Mouse (Mus musculus): ENCODE results near the gene Fat2.

Fat2 gene

DNA sequence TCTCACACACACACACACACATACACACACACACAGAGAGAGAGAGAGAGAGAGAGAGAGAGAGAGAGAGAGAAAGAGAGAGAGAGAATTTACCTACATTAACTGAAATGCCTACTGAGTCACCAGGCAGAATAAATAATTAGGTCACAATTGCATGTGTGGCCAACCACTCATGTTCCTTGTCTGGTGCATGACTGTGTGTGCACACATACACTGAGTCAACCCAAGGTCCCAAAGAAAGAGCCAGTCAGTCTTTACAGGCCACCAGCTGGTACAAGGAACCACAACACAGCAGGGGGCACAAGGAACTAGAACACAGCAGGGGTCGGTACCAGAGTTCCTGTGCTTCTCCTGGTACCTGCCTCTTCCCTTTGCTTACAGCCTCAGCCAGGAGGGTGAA is 99.5 kb downstream of the Fat2 start:
- no peak for DNase-seq

DNA sequence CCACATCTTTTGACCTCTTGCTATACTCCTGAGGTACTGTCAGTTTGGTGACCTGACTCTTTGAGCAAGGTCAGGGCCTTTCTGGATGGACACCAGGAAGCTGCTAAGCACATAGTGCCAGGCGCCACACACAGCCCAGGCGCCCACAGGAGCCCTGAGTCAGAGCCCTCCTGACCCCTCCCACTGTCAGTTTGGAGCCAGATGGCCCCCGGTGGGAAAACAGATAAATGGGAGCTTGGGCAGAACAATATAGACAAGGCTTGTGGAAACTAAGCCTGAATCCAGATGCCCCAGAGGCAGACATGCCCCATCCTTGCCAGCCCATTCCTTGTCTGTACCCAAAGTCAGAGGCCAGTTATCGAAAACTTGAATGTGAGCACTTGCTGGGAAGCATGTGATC is 101.6 kb downstream of the Fat2 start:
- DNase-seq: no peak

DNA sequence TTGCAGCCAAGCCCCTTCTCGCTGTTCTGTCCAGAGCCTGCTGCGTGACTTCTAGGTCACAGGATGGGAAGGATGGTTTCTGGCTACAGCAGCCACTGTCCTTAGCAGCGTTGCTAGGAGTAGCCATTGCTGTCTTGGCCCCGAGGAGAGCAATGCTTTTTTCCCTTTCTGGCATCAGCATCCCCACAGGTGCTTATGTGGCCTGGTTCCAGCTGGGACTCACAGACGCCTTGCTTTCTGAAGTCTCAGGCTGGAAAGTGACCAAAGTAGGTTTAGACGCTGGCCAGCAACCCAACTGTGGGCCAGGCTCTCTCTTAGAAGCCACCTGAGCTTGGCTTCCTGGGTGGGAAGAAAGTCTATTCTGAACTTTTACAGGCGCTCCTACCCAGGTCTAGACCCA is 102.1 kb downstream of the Fat2 start:
- DNase-seq: no peak

DNA sequence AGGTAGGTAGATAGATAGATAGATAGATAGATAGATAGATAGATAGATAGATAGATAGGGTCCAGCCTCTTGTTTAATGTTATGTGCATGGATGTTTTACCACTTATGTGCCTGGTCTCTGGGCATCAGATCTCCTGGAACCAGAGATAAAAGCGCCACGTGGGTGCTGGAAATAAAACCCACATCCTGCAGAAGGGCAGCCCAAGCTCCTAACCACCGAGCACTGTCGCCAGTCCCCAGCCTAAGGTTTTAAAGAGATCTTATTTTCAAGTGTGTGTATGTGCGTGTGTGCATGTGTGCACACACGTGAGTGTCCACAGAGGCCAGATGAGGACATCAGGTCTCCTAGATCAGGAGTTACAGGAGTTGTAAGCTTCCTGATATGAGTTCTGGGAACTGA is 105.3 kb downstream of the Fat2 start:
- DNase-seq: no peak

DNA sequence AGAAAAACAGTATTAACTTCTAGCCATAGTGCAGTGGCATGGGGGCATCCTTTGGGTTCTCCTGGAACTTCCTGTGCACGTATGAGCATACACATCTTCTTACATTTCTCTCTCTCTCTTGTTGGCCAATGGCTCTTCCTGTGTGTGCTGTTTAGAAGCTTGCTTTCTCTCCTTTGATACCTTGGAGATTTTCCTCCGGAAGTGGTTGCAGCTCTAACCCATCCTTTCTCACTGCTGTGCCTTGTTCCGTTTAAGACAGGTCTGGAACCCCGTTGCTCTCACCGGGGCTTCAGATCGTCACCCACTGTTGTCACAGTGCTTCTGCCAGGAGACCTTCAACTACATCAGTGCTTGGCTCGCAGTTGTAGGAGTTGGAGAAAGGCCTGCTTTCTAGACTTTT is 115.1 kb downstream of the Fat2 start:
- no peak for DNase-seq

DNA sequence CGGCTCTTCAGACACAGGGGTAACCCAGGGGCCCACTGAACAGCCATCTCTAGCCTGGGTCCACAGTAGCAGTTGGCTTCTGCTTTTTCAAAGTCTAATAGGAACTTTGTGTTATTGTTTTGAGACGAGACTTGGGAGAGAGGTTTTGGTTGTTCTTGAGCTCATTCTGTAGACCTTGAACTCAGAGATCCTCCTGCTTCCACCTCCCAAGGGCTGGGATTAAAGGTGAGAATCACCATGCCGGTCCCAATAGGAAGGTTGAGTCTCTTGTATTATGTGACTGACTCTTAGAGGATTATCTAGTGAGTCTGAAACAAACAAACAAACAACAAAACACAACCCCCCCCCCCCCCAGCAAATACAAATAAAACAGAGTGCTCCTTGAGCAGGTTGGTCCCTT is 117.9 kb downstream of the Fat2 start:
- DNase-seq: no peak

DNA sequence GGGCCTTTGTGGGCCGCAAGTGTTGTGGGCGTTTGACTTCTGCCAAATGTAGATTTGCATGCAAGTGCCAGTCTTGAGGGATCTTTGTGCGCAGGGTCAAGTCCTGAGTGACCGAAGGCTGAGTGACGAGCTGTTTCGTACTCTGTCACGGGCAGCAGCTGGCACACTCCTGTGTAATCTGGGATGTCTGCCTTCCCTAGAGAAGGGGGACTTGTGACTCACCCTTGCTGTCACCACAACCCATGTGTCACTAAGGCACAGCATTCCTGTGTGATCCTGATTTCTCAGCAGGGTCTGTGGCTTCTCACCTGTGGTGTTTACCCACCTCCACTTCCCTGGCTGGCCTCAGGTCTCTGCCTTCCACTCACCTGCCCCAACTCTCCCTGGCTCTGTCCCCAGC is 118.5 kb downstream of the Fat2 start:
- no peak for DNase-seq

DNA sequence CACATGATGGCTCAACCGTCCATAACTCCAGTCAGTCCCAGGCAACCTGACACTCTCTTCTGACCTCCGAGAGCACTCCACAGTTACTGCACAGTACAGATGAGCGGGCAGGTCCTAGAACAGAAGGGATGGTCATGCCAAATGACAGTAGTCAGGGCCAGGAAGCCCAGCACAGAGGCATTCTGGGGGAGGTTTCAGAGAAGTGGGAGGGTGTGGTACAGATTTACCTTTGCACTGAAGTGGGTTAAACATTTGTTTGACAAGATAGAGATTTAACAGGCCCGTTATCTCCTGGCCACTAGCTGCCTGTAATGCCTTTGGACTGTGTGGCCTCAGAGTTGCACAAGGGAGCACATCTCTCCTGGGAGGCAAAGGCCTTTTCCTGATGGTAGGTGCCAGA is 118.9 kb downstream of the Fat2 start:
- DNase-seq: no peak

DNA sequence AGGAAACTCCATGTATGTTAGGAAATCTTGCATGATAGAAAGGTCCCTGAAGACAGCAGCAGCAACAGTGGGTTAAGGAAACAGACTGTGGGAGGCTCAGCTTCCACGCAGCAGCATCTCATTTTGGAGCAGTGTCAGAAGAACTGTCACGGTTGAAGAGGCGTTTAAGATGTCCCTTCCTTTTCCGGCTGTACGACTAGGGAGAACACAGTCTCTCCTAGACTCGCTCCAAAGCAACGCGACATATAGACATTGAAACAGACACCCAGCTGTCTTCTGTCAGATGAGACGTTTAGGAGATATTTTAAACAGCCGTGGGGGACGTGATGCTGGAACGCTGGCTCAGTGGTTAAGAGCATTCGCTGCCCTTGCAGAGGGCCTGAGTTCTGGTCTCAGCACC is 119.5 kb downstream of the Fat2 start:
- no peak for DNase-seq

DNA sequence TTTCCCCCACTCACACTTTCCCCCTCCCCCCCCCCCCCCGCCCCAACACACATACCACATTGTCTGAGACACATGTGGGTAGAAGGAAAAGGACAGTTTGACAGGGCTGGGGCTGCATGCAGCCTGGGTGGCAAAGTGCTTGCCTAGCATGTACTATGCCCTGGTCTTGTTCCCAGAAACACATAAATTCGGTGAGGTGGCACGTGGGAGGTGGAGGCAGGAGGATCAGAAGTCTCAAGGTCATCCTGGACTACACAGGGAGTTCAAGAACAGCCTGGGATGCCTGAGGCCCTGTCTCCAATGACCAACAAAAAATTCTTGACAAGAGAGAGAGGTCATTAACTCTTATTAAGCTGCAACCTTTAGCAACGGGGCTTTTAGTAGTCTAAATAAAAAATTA is 120.3 kb downstream of the Fat2 start:
- no peak for DNase-seq

DNA sequence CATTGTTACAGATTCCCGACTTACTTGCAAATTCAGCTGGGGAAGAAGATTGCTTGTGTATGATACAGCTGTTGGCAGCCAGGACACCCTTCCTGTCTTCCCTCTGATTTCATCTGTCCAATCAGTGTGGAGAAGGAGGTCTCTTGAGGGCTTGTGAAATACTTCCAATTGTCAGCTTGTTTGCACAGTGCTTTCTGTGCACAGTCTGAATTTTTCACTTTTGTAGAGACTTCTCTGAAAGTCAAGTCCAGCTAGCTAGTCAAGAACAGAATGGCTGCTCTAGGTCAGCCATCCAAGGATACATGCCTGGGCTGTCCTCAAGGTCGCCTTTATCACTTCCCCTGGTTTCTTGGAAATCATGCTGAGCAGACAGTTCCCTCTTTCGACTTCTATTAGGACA is 121.4 kb downstream of the Fat2 start:
- DNase-seq: no peak

DNA sequence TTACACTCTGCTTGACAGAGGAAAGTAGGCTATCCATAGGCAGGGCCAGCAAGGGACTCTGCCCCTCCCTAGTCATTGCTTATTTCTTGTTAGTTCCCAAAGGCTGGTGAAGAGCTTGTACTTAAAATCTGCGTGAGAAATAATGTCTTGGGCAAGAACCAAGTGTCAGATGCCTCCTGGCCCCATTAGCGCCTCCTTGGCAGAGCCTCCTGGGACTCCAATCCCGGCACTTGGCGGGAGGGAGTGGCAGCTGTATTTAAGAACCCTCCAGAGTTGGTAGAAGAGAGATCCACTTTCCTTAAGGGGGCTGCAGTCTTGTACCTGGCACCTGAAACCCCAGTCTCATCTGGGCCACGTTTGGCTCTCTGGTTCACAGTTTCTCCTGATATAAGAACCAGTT is 122.2 kb downstream of the Fat2 start:
- DNase-seq: no peak

DNA sequence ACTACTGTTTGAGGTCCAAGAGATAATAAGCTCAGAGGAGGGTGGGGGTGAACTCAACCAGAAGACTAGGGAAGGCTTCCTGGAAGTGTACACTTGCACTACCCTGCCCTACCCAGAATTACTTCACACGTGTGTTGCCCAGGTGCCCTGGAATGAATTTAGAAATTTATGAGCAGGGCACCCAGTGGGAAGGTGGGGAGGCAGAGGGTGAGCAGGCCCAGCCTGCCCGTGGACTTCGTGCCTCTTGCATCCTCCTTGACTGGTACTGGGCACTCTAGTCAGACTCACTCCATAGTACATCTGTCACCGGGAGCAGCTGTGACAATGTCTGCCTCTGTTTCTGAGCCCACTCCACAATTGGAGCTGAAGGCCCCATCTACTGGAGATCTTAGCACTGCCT is 122.8 kb downstream of the Fat2 start:
- DNase-seq: no peak

DNA sequence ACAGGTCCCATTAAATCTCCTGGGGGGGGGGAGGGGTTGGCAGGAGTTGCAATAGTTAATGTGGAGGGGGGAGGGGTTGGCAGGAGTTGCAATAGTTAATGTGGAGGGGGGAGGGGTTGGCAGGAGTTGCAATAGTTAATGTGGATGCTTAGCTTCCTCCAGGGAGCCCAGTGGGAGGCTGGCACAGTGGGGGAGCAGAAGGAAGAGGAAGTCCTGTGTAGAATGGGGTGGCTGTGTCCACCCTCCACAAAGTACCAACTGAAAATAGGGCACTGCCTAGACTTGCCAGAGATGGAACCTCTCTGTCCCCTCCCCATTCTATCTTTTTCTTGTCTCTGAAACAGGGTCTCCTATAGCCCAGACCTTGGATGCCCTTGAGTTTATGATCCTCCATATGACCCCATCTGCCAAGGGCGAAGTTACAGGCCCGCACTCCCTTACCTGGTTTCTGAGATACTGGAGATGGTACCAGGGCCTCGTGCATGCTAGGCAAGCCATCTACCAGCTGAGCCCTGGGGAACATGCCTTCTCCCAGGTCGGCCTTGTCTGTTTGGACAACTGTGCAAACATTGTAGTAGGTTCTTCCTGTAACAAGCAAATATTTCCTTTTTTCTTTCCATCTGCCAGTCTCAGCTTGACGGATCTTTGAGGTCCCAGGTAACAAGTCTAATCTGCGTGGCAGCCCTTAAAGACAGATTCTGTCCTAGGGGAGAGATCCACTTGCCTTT is 126.6 kb downstream of the Fat2 start:
- no peak for DNase-seq

DNA sequence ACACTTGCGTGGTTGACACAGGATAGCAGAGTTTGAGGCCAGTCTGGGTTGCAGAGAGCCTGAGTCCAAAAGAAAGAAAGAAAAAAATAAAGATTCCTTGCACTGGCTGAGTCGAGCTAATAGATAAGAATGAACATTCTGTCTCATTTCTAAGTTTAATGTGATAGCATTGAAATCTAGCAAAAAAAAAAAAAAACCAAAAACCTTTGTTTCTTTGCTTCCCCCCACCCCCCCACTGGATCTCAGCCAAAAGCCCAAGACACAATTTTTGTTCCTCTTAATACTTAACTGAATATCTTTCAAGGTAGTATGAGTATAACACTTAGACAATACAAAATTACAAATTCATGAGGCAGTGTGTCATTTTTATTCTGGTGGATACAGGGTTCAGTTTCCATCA is 127.3 kb downstream of the Fat2 start:
- no peak for DNase-seq

DNA sequence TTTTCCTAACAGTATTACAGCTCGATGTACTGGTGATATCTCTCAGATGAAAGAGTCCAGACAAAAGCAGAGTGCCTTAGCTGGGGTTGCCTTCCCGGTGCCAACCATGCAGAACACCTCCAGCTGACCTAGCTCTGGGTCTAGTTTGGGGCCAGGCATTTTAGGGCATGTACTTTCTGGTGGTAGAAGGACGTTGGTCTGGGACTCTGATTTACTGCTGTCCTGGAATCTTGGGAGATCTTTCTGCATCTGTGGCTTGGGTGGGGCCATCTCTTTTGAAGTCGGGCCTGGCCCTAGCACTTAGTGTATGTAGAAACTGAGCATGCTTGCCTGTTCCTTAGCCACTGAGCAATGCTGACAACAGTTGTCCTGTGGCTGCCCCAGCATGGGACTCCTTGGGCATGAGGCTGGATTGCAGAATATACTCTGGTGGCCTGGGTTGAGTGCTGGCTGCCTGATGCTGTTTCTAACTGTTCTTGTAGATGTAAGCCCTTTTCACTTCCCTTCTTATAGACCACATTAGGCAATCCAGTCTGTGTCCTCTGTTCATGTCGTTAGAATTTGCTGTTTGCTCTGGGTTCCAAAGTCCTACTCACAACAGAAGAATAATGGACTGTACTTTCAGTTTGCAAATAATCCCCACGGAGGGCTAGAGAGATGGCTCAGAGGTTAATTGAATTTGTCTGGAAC is 128.2 kb downstream of the Fat2 start:
- DNase-seq: no peak

DNA sequence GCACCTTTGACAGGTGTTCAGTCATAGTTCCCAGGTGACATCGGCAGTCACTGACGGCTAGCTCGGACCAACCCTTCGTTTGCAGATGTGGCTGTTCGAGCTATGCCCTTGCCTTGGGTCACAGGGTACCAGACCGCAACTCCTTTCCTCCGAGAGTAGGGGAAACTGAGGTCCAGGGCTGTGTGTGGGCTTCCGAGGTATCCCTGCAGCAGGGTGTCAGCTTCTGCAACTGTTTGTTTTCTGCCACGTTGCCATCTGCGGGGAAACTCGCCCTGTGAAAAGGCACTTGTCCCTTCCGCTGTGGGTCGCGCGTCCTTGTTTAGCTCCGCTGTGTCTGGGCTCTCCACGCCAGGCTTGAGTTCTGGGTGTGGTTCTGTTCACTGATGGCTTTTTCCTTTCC is 131.8 kb downstream of the Fat2 start:
- DNase-seq: peak; percentile 49

DNA sequence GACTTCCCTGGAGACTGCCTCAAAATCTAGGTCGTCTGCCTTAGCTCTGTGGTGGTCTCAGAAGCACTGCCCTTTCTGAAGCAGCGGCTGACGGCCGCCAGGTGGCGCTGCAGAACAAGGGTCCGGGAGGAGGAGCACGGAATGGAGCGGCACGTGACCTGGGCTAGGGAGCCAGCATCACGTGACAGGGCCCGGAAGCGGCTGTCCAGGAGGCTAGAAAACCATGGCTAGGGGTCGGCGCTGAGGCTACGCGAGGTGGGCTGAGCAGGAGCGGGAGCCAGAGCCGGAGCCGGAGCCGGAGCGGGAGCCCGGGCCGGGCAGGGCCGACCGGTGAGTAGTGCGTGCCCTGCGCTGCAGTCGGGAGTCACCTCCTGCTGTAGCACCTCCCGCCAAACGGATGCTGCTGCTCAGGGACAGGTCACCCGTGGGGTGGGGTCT is 132.2 kb downstream of the Fat2 start, which contains the start of gene Slc36a1:
Slc36a1 (plus strand) TSS at position 192 of the 438 bp plus-strand sequence.
- DNase-seq: peak; percentile 100
